37 mouse cellular contexts compared by ENCODE assay signal in genomic region chr17:18615151-18615550, GRCm38 (mm10). TPM values are rescaled to one million over a fixed set of nuclear protein-coding genes. Genes with fewer than 3 reads are reported as not detected.
"Had no signal": no experiment of that assay in that cellular context is flagged by ENCODE, and none has a peak within 500 bp of the region (broad histone marks: within the 10 kb centered on the region; RNA-seq: fewer than 3 reads in every experiment).

No protein-coding gene starts in this region.

RNA-seq across cellular contexts. Expression of gene Vmn2r96, which starts 42.2 kb away (rescaled TPM):
- total RNA-seq: gastrocnemius, adult 2 months; gastrocnemius, postnatal 10 days; gastrocnemius, postnatal 25 days; gastrocnemius, postnatal 4 days; granulocyte monocyte progenitor cell, adult 5-6 weeks; heart, adult 18-20 months; heart, postnatal 10 days; heart, postnatal 25 days; heart, postnatal 4 days; layer of hippocampus, adult 18-20 months; layer of hippocampus, adult 8-10 months; layer of hippocampus, postnatal 14 days; layer of hippocampus, postnatal 36 days; left cerebral cortex, adult 18-20 months; left cerebral cortex, adult 8-10 months; left cerebral cortex, postnatal 10 days; left cerebral cortex, postnatal 25 days; left cerebral cortex, postnatal 4 days; liver, adult 2 months had no signal
- polyA plus RNA-seq: heart, embryonic 10.5 days; heart, embryonic 12.5 days; heart, embryonic 14.5 days; heart, embryonic 16.5 days; hindbrain, embryonic 10.5 days; hindbrain, embryonic 12.5 days; hindbrain, embryonic 14.5 days; hindbrain, embryonic 16.5 days; intestine, embryonic 14.5 days; intestine, embryonic 16.5 days; kidney, embryonic 15.5 days; kidney, postnatal 0 days; large intestine, adult 2 months; limb, embryonic 11.5 days; limb, embryonic 13.5 days; limb, embryonic 15.5 days; liver, adult 2 months; liver, embryonic 12.5 days; liver, embryonic 14.5 days had no signal
